Comparison of ENCODE assay signal across 8 mouse cellular contexts in genomic region chr5:143620941-143621340, GRCm38 (mm10).
DNase-seq lines count a peak whose midpoint lies in the region.

No protein-coding gene starts in this region.

- peak; percentile 62 for DNase-seq in embryo, embryonic 11.5 days (ENCODE audit: low read depth, low spot score)
- DNase-seq in embryo, embryonic 10.5 days (ENCODE audit: low spot score) = no peak
- peak; percentile 14 to 51 for DNase-seq in spleen, postnatal 10 days (ENCODE audit: low spot score in 2 of 2)
- no peak for DNase-seq in spleen, adult 18-20 months
- DNase-seq in kidney, adult 8-10 months = peak; percentile 58 to 64
- peak; percentile 84 for DNase-seq in mesoderm, embryonic 11.5 days (ENCODE audit: low read depth, low spot score)
- DNase-seq in B cell, adult 2 months = no peak
- no peak for DNase-seq in frontal cortex, postnatal 36 days (ENCODE audit: low spot score in 2 of 2)

Comparison
In these comparisons a context has a peak if more than half of its experiments do, and no peak if none do; other contexts are left out.
1. DNase-seq: peak in embryo, embryonic 11.5 days (single experiment), spleen, postnatal 10 days (2 of 2), kidney, adult 8-10 months (2 of 2) and mesoderm, embryonic 11.5 days (single experiment); none in embryo, embryonic 10.5 days (single experiment), spleen, adult 18-20 months (0 of 2), B cell, adult 2 months (0 of 2) and frontal cortex, postnatal 36 days (0 of 2).